Mouse (Mus musculus) gastrocnemius, postnatal 36 days (tissue): ENCODE data around the gene Nat8f1. TPM values are rescaled to one million over a fixed set of nuclear protein-coding genes. Genes with fewer than 3 reads are reported as not detected.

Experiments used
- total RNA-seq, 2 experiments: library from RNA; stranded (reverse); gene quantifications; 2 replicates each; pipeline ENCODE4 v1.2.3; 2021

The Nat8f1 gene
- total RNA-seq, 2 experiments from 2014 or later: 1.2 to 2.1 TPM

Other genes with a start within 250 kb of the Nat8f1 start
- gene Nat8f7, start 202.5 kb downstream of the Nat8f1 start, total RNA-seq: not detected
- under 1 TPM; 0.15 to 0.33 TPM for gene Nat8f3, start 149.9 kb downstream of the Nat8f1 start, total RNA-seq
- not detected for gene Nat8f6, start 94.7 kb downstream of the Nat8f1 start, total RNA-seq
- not detected for gene Nat8f5, start 94.7 kb downstream of the Nat8f1 start, total RNA-seq
- not detected for gene Nat8, start 83.6 kb downstream of the Nat8f1 start, total RNA-seq
- not detected for gene Nat8f2, start 46.5 kb downstream of the Nat8f1 start, total RNA-seq
- under 1 TPM; 0.20 to 0.32 TPM for gene Nat8f4, start 10.8 kb downstream of the Nat8f1 start, total RNA-seq
- 10 to 100 TPM; 15.0 to 17.7 TPM for gene Tprkb, start 3.8 kb downstream of the Nat8f1 start, total RNA-seq
- gene Dusp11, start 46.0 kb upstream of the Nat8f1 start, total RNA-seq: 10 to 100 TPM; 30.7 to 32.8 TPM
- gene Figla, start 100.5 kb upstream of the Nat8f1 start, total RNA-seq: not detected
- gene Add2, start 113.0 kb upstream of the Nat8f1 start, total RNA-seq: under 1 TPM in 1 of 2 experiments, not detected in 1; 0.05 TPM